Mouse (Mus musculus): ENCODE results near the gene Gm8068.
"Not testable (repeated sequence)": the region's sequence is repeated elsewhere in the genome, so short reads cannot be mapped to it uniquely, and the experiment has no call there.

DNA sequence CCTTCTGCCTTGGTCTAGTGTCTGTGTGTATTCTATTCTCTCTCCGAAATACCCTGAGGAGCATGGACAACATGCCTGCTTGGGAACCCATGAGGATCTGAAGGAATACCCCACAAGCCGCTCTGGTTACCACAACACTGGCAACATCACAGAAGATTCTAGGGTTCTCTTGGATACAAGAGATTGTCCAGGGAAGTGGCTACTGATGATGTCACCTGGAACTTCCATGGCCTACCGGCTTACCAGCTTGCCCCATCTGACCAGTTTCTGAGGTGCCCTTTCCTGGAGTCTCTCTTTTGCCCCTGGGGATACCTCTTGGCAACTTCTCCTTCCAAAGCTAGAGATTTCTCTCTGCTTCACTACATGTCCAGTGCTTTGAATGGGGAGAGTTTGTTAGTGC lies at the start of gene Gm8068:
- not testable (repeated sequence) for TF ChIP-seq CTCF (IDR thresholded peaks at IDR 0.05; ENCODE audit: extremely low read depth, insufficient read length, insufficient replicate concordance, low read depth, low read length); POLR2A (IDR thresholded peaks at IDR 0.05; ENCODE audit: low read depth, low read length)

All from small intestine, adult 2 months (tissue).